In genomic region chr10:89584709-89585108, GRCm38 (mm10) we compare ENCODE assay signal across 26 mouse cellular contexts. TPM values are rescaled to one million over a fixed set of nuclear protein-coding genes. Genes with fewer than 3 reads are reported as not detected.
"Had no signal": no experiment of that assay in that cellular context is flagged by ENCODE, and none has a peak within 500 bp of the region (broad histone marks: within the 10 kb centered on the region; RNA-seq: fewer than 3 reads in every experiment).

No protein-coding gene starts in this region.

- H3K4me3 ChIP-seq: limb, embryonic 10.5 days; limb, embryonic 13.5 days; megakaryocyte, embryonic 14.5 days; midbrain, embryonic 10.5 days; midbrain, embryonic 13.5 days; myocyte; neural tube, embryonic 13.5 days had no signal

- DNase-seq: kidney, adult 18-20 months; kidney, adult 9 months; kidney, postnatal 14 days; kidney, postnatal 4 days; liver; liver, postnatal 0 days; lung, embryonic 14.5 days; lung, postnatal 36 days; retina, postnatal 1 day; thymus, adult 2 months; thymus, postnatal 14 days; thymus, postnatal 4 days had no signal

- H3K27ac ChIP-seq: limb, embryonic 10.5 days; limb, embryonic 13.5 days; liver, embryonic 14.5 days; midbrain, embryonic 10.5 days; midbrain, embryonic 13.5 days; neural tube, embryonic 13.5 days; stomach, postnatal 0 days had no signal

- H3K4me1 ChIP-seq: limb, embryonic 10.5 days; limb, embryonic 13.5 days; midbrain, embryonic 10.5 days; midbrain, embryonic 13.5 days; neural tube, embryonic 13.5 days had no signal

- H3K36me3 ChIP-seq: limb, embryonic 10.5 days; limb, embryonic 13.5 days; midbrain, embryonic 10.5 days; midbrain, embryonic 13.5 days; neural tube, embryonic 13.5 days had no signal

RNA-seq across cellular contexts. Expression of gene Slc17a8, which starts 36.3 kb away (rescaled TPM):
- total RNA-seq: monocyte, adult 5-6 weeks had no signal
- polyA plus RNA-seq: limb, embryonic 10.5 days; limb, embryonic 13.5 days; lung, embryonic 14.5 days; lung, postnatal 0 days; myocyte; stomach, embryonic 14.5 days; stomach, postnatal 0 days had no signal

RNA-seq across cellular contexts. Expression of gene Nr1h4, which starts 51.3 kb away (rescaled TPM):
- total RNA-seq: monocyte, adult 5-6 weeks; neutrophil, adult 5-6 weeks had no signal
- polyA plus RNA-seq: limb, embryonic 10.5 days; limb, embryonic 13.5 days; midbrain, embryonic 13.5 days; midbrain, embryonic 16.5 days; myocyte; neural tube, embryonic 13.5 days had no signal
